Mouse (Mus musculus) lung, embryonic 16.5 days (tissue): Measurements from ENCODE around the gene Hba-a1. TPM values are rescaled to one million over a fixed set of nuclear protein-coding genes. Genes with fewer than 3 reads are reported as not detected.

ENCODE experiments used
- ATAC-seq: fragments of 200-750 bp; cut with Nextera tagmentation; 2 replicates; pipeline ENCODE4 v1.8.0; 2017; ENCODE audit warnings: low read depth, mild to moderate bottlenecking, moderate library complexity
- H3K27ac ChIP-seq: fragments of 300-500 bp; sonication (generic); 2 replicates; pipeline ENCODE4 v1.5.1; 2014; ENCODE audit warnings: mild to moderate bottlenecking, control low read depth, low read length
- H3K27me3 ChIP-seq: fragments of 300-500 bp; sonication (generic); 2 replicates; pipeline ENCODE4 v1.6.1; 2014; ENCODE audit warnings: low read depth, low read length, mixed read lengths; ENCODE audit not compliant: control insufficient read depth, insufficient read depth
- H3K36me3 ChIP-seq: fragments of 300-500 bp; sonication (generic); 2 replicates; pipeline ENCODE4 v1.6.1; 2014; ENCODE audit warnings: low read length; ENCODE audit not compliant: control insufficient read depth, insufficient read depth
- H3K4me1 ChIP-seq: fragments of 300-500 bp; sonication (generic); replicated peaks from 2 replicates; pipeline ENCODE4 v1.6.1; 2014; ENCODE audit warnings: low read length, mixed read lengths; ENCODE audit not compliant: control insufficient read depth, insufficient read depth
- H3K4me2 ChIP-seq: fragments of 300-500 bp; sonication (generic); 2 replicates; pipeline ENCODE4 v1.6.1; 2014; ENCODE audit warnings: low read depth, low read length, control low read depth
- H3K4me3 ChIP-seq: fragments of 300-500 bp; sonication (generic); 2 replicates; pipeline ENCODE4 v1.5.1; 2014; ENCODE audit warnings: mild to moderate bottlenecking, low read length, control low read depth
- H3K9ac ChIP-seq: fragments of 300-500 bp; sonication (generic); 2 replicates; pipeline ENCODE4 v1.6.1; 2014; ENCODE audit warnings: low read length, control low read depth
- H3K9me3 ChIP-seq: fragments of 300-500 bp; sonication (generic); 2 replicates; pipeline ENCODE4 v1.6.1; 2016; ENCODE audit warnings: low read length; ENCODE audit not compliant: control insufficient read depth
- WGBS: fragments of 180-500 bp; shearing (Covaris S2); extraction: QIAGEN DNeasy Blood & Tissue Kit; methylation state at CpG from one replicate; pipeline ENCODE4 v1.1.7; 2014; 5-methylcytosine and 5-hydroxymethylcytosine counted together
- polyA plus RNA-seq: library from polyadenylated mRNA; unstranded; fragments of >200 nt; fragmentation: Nextera tagmentation; extraction: Ambion mirVana; gene quantifications from 2 replicates; pipeline ENCODE4 v1.2.1, GENCODE M21; 2015

Hba-a1 gene
- polyA plus RNA-seq, 1 experiment from 2014 or later, result 8,555 TPM

DNA sequence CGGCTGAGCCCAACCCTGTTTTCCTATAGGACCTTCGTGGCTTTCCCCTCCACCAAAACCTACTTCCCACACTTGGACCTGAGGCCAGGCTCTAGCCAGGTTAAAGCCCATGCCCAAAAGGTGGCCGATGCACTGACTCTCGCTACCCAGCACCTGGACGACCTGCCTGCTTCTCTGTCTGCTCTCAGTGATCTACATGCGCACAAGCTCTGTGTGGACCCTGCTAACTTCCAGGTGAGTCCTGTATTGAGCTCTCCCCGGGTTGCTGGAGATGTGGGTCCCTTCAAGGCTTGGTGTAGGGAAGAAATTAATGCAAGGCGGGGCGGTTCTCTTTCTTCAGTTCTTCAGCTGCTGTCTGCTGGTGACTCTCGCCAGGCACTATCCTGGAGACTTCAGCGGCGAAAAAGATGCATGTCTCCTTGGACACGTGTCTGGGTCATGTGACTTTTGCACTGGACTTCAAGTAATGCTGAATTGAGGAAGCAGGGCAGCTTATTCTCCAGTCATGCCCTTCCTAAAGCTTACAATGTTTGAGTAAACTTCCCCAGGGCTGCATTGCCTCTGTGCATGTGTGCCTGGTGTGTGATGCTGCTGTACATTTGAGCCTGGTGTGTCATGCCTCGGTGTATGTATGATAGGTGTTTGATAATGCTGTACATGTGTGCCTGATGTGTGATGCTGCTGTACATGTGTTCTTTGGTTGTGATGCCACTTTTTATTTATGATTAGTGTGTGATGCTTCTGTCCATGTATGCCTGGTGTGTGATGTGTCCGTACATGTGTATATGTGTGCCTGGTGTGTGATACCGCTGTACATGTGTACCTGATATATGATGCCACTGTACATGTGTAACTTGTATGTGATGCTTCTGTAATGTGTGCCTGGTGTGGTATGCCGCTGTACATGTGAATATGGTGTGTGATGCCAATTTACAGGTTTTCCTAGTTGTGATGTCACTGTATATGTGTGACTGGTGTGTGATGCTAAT is 17.3 kb downstream of the Hba-a1 start:
- no peaks in the 10 kb centered on the region for H3K36me3 ChIP-seq
- no peak overlapping the region for H3K4me3 ChIP-seq
- H3K9me3 ChIP-seq, result no peaks in the 10 kb centered on the region
- no peak overlapping the region for H3K9ac ChIP-seq
- peak overlapping the region; percentile 39 for H3K4me2 ChIP-seq
- peaks cover 3% of the 10 kb centered on the region; the same call in 1 of the 2 replicates for H3K27me3 ChIP-seq
- H3K4me1 ChIP-seq, result no peaks in the 10 kb centered on the region
- 0 out of 2 replicates have a peak, but pooled peaks have one; percentile 21 for ATAC-seq
- no peak overlapping the region for H3K27ac ChIP-seq
- 43% methylated on average over 14 of the region's 17 CpGs for WGBS

DNA sequence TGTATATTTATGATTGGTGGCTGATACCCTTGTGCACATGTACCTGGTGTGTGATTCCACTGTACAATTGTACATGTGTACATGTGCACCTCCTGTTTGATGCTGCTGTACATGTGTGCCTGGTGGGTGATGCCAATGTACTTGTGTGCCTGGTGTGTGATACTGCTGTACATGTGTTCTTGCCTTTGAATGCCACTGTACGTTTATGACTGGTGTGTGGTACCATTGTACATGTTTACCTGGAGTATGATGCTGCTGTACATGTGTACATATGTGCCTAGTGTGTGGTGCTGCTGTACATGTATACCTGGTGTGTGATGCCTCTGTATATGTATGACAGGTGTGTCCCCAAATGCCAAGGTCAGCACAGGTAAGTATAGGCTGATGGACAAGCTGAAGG is 18.2 kb downstream of the Hba-a1 start:
- ATAC-seq, result no peak
- WGBS, result 60% methylated on average over 1 of the region's 1 CpGs
- H3K27ac ChIP-seq, result no peak overlapping the region

DNA sequence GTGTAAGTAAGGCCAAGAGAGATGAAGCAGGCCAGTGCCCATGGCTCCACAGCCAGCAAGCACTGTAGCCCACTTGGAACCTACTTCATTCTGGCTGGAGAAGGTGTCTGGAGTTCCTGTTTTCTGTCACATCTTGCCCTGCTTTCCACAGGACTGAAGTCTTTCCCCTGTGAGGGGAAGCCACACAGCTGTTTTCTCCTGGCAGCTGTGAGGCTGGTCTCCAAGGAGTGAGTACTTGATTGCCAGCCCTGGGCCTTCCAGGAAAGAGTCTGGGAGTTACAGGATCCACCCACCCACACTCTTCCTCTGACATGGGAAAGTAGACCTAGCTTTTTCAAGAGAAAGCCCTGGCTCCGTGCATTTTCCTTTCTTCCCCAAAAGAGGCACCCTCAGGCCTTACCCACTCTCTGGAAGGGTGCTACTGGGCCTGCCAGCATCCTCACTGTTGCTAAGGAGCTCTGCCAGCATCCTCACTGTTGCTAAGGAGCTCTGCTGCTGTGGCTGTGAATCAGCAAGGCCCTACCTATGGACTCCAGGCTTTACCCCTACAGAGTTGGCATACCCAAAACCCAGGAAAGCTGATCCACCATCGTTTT is 19.6 kb downstream of the Hba-a1 start:
- Histone ChIP-seq H3K36me3 (no peaks in the 10 kb centered on the region), H3K4me2 (no peak overlapping the region), H3K9me3 (no peaks in the 10 kb centered on the region), H3K4me1 (no peaks in the 10 kb centered on the region), H3K27ac (no peak overlapping the region), H3K4me3 (no peak overlapping the region), H3K27me3 (peaks cover 3% of the 10 kb centered on the region; the same call in 1 of the 2 replicates), H3K9ac (no peak overlapping the region)
- WGBS, result 40% methylated on average over 2 of the region's 2 CpGs
- no peak for ATAC-seq

More for the DNA sequence above, 18.2 kb downstream of the Hba-a1 start:
- no peaks in the 10 kb centered on the region for H3K9me3 ChIP-seq
- no peaks in the 10 kb centered on the region for H3K36me3 ChIP-seq
- no peak overlapping the region for H3K4me3 ChIP-seq
- no peaks in the 10 kb centered on the region for H3K4me1 ChIP-seq
- no peak overlapping the region for H3K4me2 ChIP-seq
- peaks cover 3% of the 10 kb centered on the region; the same call in 1 of the 2 replicates for H3K27me3 ChIP-seq
- H3K9ac ChIP-seq, result no peak overlapping the region

DNA sequence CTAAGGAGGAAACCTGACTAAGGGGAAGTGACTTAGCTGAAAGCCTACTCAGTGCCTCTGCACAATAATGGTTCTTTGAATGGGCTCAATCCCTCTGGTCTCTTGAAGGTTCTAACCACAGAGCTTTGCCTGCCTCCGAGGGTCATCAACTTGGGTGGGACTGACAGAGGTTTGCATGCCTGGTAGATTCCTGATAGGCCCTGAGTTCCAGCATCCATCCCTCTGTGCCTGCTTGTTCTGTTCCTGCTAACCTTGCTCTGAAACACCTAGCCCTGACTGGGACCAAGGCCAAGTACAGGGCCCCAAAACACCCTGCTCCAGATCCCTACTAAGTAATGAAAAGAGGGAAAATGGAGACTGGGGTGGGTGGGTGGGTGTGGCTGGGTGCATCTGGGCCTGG is 20.1 kb downstream of the Hba-a1 start:
- Histone ChIP-seq H3K9me3 (no peaks in the 10 kb centered on the region), H3K4me2 (no peak overlapping the region), H3K4me1 (no peaks in the 10 kb centered on the region), H3K36me3 (no peaks in the 10 kb centered on the region), H3K9ac (no peak overlapping the region), H3K4me3 (no peak overlapping the region), H3K27ac (no peak overlapping the region), H3K27me3 (peaks cover 3% of the 10 kb centered on the region; the same call in 1 of the 2 replicates)
- no peak for ATAC-seq
- WGBS, result 74% methylated on average over 1 of the region's 1 CpGs

DNA sequence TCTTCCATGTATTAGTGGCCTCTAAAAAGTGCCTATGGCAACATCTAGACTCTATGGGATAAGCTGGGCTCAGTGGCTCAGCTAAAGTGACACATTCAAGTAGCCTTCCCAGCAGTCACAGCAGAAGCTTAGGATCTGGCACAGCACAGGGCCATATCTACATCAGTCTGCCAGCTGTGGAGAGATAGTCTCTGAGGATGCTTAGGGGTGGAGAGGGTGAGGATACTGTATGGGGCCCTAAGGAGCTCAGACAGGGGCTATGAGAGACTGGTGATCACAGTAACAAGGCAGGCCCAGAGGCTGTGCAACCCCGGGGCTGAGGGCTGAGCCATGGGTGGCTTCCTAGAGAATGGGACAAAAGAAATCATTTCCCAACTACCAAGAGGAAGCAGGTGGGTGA is 23.7 kb downstream of the Hba-a1 start:
- ATAC-seq, result no peak
- H3K9me3 ChIP-seq, result no peaks in the 10 kb centered on the region
- 80% methylated on average over 1 of the region's 1 CpGs for WGBS

DNA sequence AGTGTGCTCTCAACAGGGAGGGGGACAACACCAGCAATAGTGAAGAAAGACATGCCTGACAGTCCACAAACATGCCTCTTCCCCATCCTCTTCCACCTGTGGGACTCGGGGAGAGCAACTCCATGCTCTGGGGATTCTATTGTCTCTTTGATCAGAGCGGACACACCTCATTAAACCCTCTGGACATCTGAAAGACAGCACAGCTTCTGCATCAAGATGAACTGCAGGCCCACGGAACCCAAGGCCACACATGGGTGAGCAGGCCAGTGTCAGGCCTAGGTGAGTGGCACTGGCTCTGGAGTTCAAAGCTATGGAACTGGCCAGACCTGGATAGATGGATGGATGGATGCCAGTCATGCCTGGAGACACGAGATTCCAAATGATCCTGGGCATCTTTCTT is 26.1 kb downstream of the Hba-a1 start:
- Histone ChIP-seq H3K27ac (no peak overlapping the region), H3K27me3 (no peaks in the 10 kb centered on the region), H3K9ac (no peak overlapping the region), H3K36me3 (no peaks in the 10 kb centered on the region), H3K9me3 (no peaks in the 10 kb centered on the region), H3K4me1 (no peaks in the 10 kb centered on the region), H3K4me2 (no peak overlapping the region), H3K4me3 (no peak overlapping the region)
- ATAC-seq, result no peak
- WGBS, result 68% methylated on average over 4 of the region's 4 CpGs

More for the DNA sequence above, 23.7 kb downstream of the Hba-a1 start:
- no peak overlapping the region for H3K9ac ChIP-seq
- H3K27ac ChIP-seq, result no peak overlapping the region
- no peak overlapping the region for H3K4me3 ChIP-seq
- no peak overlapping the region for H3K4me2 ChIP-seq
- H3K36me3 ChIP-seq, result no peaks in the 10 kb centered on the region
- no peaks in the 10 kb centered on the region for H3K4me1 ChIP-seq
- H3K27me3 ChIP-seq, result no peaks in the 10 kb centered on the region; the same call in 1 of the 2 replicates

DNA sequence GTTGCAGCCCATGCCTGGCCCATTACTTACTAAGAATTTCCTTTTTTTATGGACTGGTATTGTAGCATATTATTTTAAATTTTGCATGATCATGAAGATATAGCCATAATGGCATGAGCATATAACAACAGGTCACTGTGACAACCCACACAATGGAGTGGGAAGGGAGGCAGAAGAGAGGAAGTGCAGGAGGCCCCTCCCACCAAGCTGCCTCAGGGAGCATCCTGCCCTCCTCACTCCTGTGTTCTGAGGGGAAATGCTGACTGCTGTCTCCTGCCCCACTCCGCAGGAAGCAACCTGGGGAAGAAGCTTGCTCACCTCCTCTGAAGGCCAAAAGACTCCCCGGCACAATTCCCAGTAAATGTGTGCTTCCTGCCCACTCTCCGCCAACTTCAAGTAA is 26.6 kb downstream of the Hba-a1 start:
- WGBS, result 47% methylated on average over 3 of the region's 3 CpGs
- Histone ChIP-seq H3K9ac (no peak overlapping the region), H3K36me3 (no peaks in the 10 kb centered on the region)

DNA sequence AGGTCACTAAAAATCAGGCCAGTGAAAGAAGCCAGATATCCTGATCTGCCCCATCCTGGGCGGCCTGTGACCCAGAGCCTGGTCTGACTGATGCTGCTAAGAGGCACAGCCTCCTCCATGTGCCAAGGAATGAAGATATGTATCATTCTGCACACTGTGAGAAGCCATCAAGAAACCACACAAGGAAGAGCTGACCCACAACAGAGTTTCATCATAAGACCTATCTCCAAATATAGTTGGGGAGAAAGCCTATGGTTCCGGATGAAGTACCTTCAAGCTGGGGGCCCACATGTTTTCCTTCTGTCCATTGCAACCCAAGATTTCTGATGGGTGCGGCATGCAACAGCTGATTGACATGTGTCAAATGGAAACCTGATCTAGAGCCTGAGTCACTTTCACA is 32.7 kb downstream of the Hba-a1 start:
- no peaks in the 10 kb centered on the region for H3K9me3 ChIP-seq
- H3K27me3 ChIP-seq, result no peaks in the 10 kb centered on the region
- no peaks in the 10 kb centered on the region for H3K4me1 ChIP-seq
- no peaks in the 10 kb centered on the region for H3K36me3 ChIP-seq
- no peak for ATAC-seq
- no peak overlapping the region for H3K9ac ChIP-seq
- no peak overlapping the region for H3K4me3 ChIP-seq
- no peak overlapping the region for H3K4me2 ChIP-seq
- H3K27ac ChIP-seq, result no peak overlapping the region
- 77% methylated on average over 3 of the region's 3 CpGs for WGBS

More for the DNA sequence above, 26.6 kb downstream of the Hba-a1 start:
- Histone ChIP-seq H3K27ac (no peak overlapping the region), H3K4me1 (no peaks in the 10 kb centered on the region), H3K4me3 (no peak overlapping the region), H3K4me2 (no peak overlapping the region), H3K9me3 (no peaks in the 10 kb centered on the region), H3K27me3 (no peaks in the 10 kb centered on the region)
- ATAC-seq, result no peak

DNA sequence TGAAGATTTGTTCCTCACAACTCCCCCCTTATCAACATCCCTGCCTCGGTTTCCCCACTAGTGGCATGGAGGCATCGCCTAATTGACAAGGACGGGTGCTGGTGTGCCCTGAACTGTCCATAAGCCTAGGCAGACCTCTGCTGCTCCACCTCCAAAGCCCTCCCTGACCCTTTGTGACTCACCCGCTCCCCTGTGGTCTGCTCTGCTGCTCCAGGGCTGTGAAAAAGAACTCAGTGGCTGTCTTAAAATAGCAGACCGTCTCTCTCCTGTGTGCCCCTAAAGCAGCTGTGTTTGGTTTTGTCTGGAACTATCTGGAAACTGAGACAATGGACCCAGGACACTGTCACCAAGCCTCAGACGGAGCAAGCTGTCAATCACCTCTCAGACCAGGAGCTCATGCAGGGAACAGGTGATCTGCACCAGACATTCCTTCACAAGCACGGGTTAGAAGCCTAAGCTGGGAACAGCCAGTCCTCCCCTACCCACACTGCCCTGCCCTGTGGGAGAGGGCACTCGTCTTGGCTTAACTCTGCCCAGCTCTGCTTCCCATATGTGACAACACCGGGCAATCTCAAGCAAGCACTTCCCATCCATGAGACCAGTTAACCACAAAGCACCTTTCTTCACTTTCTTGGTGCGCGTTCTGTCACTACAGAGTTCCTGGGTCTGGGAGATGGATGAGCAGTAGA is 37.3 kb downstream of the Hba-a1 start:
- no peaks in the 10 kb centered on the region for H3K36me3 ChIP-seq
- H3K27me3 ChIP-seq, result no peaks in the 10 kb centered on the region
- H3K4me2 ChIP-seq, result no peak overlapping the region
- no peak overlapping the region for H3K4me3 ChIP-seq
- 59% methylated on average over 11 of the region's 11 CpGs for WGBS
- H3K9ac ChIP-seq, result no peak overlapping the region
- ATAC-seq, result no peak; the same call in 1 of the 2 replicates
- no peak overlapping the region for H3K27ac ChIP-seq
- H3K9me3 ChIP-seq, result no peaks in the 10 kb centered on the region
- H3K4me1 ChIP-seq, result no peaks in the 10 kb centered on the region; the same call in 1 of the 2 replicates
